Mouse (Mus musculus) cortical plate, adult 2 months (tissue): Measurements from ENCODE around the gene Cfap52. TPM values are rescaled to one million over a fixed set of nuclear protein-coding genes. Genes with fewer than 3 reads are reported as not detected.
A peak's percentile ranks its signal among the peaks of the same experiment; 100 is the strongest.

Experiments used
- H3K27ac ChIP-seq: fragments of 200-500 bp; 2 replicates; pipeline ENCODE4 v1.5.1; 2012; ENCODE audit warnings: low read length, control low read depth, inconsistent platforms; ENCODE audit not compliant: insufficient read depth
- H3K4me1 ChIP-seq: fragments of 200-500 bp; 2 replicates; pipeline ENCODE4 v1.6.1; 2011; ENCODE audit warnings: low read length; ENCODE audit not compliant: control insufficient read depth, insufficient read depth
- H3K4me3 ChIP-seq: fragments of 200-500 bp; 2 replicates; pipeline ENCODE4 v1.5.1; 2011; ENCODE audit warnings: mild to moderate bottlenecking, low read length, control low read depth; ENCODE audit not compliant: insufficient read depth
- CTCF ChIP-seq: fragments of 200-500 bp; IDR thresholded peaks from 2 replicates; pipeline ENCODE4 v1.5.1; 2011; ENCODE audit warnings: mild to moderate bottlenecking, control low read depth, low read length; ENCODE audit not compliant: insufficient read depth; ENCODE audit errors: extremely low read depth
- POLR2A ChIP-seq: fragments of 200-500 bp; IDR thresholded peaks from 2 replicates; pipeline ENCODE4 v1.6.1; 2011; ENCODE audit warnings: mild to moderate bottlenecking, low read length, control low read depth; ENCODE audit not compliant: insufficient read depth; ENCODE audit errors: extremely low read depth
- polyA plus RNA-seq: library from polyadenylated mRNA; depleted of rRNA; stranded (reverse); fragments of >200 nt; gene quantifications from 2 replicates; pipeline ENCODE4 v1.2.3, GENCODE M21; 2012

Cfap52 gene
- polyA plus RNA-seq, 1 experiment: 1.4 TPM

DNA sequence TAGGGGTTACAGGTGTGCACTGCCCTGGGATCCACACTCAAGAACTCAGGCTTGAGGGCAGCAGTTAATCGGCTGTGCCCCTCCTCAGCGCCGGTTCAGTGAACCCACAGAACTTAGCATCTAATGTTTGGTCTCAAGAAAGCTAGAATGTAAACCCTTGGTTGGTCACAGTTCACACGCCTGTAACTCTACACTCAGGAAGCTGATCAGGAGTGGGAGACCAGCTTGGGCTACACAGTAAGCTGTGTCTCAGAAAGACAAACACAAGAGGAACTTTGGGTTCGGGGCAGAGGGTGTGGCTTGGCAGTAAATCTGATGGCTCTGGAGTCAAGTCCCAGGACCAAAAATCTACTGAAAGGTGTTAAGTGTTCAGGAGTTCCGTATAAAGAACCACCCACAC, 18.1 kb upstream of the Cfap52 start:
- Histone ChIP-seq H3K4me3 (no peak overlapping the region), H3K27ac (no peak overlapping the region)
- TF ChIP-seq CTCF (no peak), POLR2A (no peak)

DNA sequence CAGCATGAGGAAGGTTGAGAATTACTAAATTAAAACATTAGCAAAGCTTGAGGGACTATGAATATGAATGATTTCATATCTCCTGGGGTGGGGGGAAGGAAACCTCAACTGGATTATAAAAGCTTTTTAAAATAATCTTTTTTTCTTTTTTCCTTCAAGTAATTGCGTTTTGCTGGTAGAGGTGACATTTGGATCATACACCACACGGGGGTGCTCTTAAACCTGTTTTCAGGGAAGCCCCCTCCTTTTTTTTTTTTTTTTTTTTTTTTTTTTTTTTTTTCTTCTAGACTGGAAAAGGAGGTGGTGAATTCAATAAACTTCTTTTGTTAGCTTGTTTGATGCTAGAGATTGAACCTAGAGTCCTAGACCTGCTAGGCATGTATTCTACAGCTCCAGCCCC, 9.8 kb upstream of the Cfap52 start:
- Histone ChIP-seq H3K4me3 (no peak overlapping the region), H3K27ac (no peak overlapping the region), H3K4me1 (no peaks in the 10 kb centered on the region)
- TF ChIP-seq CTCF: peak; percentile 19; the same call in 1 of the 2 replicates
- TF ChIP-seq POLR2A: no peak

More for the DNA sequence above, 18.1 kb upstream of the Cfap52 start:
- 0 out of 2 replicates have a peak, but pooled peaks cover 3% of the 10 kb centered on the region for H3K4me1 ChIP-seq

DNA sequence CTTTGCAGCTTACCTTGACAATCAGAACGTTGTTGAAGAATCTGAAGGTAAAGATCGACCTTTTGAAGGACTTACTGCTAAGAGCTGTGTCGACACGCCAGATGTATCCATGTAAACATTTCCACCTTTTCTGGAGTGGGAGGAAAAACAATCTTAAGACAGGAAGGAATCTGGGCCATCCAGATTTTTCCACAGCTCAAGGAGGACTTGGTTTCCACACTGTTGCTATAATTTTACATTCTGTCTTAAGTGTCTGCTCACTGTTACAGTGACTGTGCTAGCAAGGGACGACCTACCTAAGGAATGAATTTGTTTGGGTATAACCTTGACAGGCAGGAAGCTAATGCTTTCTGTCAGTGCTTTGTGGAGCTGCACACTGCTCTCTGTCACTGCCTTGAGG, 7.8 kb upstream of the Cfap52 start:
- Histone ChIP-seq H3K4me3 (no peak overlapping the region), H3K4me1 (no peaks in the 10 kb centered on the region), H3K27ac (no peak overlapping the region)
- TF ChIP-seq CTCF: no peak
- no peak for TF ChIP-seq POLR2A

DNA sequence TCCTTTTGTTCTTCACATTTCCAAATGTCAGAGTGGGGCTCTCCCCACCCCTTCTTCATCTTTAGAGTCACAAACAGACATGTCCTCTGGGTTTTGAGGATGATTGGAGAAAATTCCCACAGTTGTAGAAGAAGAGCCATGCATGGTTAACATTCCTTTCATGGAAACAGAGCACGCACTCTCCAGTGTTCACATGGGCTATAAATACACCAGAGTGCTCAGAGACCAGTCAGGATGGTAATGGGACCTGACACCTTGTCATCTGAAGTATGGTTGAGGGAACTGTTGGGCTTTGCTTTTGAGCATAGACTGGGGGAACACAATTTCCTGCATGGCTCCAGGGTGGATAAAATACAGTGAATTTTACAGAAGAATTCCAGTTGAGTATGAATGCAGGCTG, 7.2 kb upstream of the Cfap52 start:
- 0 out of 2 replicates have a peak, but pooled peaks cover 1% of the 10 kb centered on the region for H3K4me1 ChIP-seq
- H3K27ac ChIP-seq: no peak overlapping the region
- no peak overlapping the region for H3K4me3 ChIP-seq
- no peak for TF ChIP-seq CTCF
- no peak for TF ChIP-seq POLR2A

DNA sequence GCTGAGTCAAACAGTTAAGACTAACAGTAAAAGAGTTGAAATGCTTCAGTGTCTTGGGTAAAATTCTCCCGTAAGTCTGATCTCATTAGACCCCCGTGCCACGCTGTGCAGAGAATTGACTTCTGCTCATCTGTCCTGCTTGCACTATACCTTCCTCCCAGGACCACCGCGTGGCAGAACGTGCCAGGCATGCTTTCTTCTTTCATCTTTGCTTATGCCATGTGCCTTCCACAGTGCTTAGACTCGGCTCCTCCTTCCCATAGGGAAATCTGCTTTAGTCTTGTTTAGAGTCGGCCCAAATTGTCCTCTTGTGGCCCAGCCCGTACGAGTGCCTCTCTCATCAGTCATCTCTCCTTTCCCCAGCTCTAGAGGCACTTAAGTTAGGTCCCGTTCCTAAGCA, 2.4 kb upstream of the Cfap52 start:
- TF ChIP-seq POLR2A (no peak), CTCF (no peak)
- Histone ChIP-seq H3K27ac (no peak overlapping the region), H3K4me3 (no peak overlapping the region), H3K4me1 (0 out of 2 replicates have a peak, but pooled peaks cover 1% of the 10 kb centered on the region)

DNA sequence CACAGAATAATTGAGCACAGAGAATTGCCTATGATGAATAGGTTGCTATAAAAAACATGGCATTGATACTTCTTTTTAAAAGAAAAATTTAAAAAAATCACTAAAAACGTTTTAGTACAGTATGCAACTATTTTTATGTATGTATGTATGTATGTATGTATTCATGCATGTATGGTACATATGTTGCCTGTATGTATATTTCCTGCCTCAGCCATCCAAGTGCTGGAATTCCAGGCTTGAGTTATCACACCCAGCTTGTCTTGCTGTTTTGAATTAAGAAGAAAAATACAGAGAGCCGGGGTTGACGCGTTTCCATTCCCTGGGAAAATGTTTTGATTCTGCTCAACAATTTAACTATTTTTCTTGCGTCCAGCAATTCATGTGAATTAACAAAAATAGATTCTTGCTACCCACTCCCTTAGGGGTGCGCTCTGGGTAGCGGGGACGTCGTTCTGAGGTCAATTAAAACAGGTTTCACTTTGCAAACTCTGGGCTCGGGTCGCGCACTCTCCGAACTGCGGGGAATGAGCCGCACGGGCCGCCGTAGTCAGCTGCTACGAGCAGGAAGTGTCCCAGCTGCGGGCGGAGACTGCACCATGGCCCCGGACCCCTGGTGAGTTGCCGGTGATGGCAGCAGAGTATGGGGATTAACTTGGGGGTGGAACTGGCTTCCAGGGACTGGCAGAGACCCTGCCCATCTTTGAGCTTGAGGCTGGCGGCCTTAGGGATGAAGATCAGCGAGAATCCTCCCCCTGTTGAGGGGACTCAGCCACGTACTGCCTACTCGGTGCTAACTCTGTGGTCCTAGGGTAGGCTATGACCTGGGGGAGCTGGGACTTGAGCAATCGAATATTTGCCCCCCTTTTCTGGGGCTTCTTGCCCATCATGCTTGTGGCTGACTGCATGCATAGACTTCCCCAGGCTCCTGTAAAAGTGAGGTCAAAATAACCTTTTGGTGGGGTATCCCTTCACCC, 741 bp upstream of the Cfap52 start, which contains the start of gene Stx8:
Gene Stx8, plus strand, starts transcription at position 289 of the 974 bp plus-strand sequence.
- H3K27ac ChIP-seq: no peak within 1 kb of the TSS
- peak within 1 kb of the TSS; percentile 86 for H3K4me3 ChIP-seq
- H3K4me1 ChIP-seq: 0 out of 2 replicates have a peak, but pooled peaks cover 1% of the 10 kb centered on the region
- TF ChIP-seq CTCF (no peak), POLR2A (peak; percentile 54; the same call in 1 of the 2 replicates)

DNA sequence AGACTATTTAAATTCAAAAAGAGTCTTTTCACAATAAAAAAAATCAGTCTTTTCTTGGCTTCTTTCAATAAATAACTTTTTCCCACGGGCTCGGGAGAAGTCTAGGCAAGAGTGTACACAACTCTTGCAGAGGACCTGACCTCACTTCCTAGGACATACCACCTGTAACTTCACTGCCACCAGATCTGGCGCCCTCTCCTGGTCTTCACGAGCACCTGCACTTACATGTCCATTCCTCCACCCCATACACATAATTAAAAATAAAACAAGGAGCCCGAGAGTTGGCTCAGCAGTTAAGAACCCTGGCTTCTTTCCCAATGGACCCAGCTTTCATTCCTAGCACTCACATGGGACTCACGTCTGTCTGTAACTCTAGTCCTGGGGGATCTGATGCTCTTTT, 1.3 kb downstream of the Cfap52 start:
- 0 out of 2 replicates have a peak, but pooled peaks cover 1% of the 10 kb centered on the region for H3K4me1 ChIP-seq
- H3K27ac ChIP-seq: no peak overlapping the region
- H3K4me3 ChIP-seq: no peak overlapping the region
- TF ChIP-seq POLR2A: no peak
- TF ChIP-seq CTCF: no peak

DNA sequence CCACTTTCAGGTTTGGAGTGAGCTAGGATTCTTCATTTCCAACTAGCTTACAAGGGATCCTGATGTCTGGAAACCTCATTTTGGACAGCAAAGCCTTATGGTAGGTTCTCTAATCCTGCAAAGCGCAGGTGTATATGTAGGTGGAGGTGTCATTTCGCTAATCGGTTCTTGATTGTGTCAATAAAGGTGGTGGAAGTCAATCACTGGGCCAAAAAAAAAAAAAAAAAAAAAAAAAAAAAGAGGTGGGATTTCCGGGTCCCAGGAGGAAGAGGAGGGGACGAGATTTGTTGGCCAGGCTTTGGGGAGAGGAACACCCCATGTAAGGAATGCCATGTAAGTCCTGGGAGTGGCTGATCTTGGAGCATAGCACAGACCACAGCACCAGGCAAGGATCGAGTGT, 11.0 kb downstream of the Cfap52 start:
- Histone ChIP-seq H3K4me1 (no peaks in the 10 kb centered on the region), H3K27ac (no peak overlapping the region), H3K4me3 (no peak overlapping the region)
- TF ChIP-seq POLR2A (no peak), CTCF (no peak)

DNA sequence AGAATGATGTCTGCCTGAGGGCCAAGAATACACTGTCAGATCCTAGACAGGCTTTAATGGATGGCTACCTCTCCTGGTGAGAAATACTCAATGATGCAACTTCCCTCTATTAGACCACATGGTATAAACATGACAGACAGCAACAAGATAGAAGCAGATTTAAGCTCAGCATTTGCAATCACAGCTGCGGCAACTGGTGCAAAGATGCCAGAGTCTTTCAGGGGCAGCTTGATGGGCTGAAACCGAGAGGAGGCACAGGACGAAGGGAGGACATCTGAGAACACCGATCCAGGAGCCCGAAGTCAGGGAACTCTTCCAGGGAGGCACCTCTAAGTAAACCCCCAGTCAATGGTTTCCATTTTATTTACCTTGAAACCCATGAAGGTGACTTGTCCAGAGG, 11.8 kb downstream of the Cfap52 start:
- Histone ChIP-seq H3K4me1 (no peaks in the 10 kb centered on the region), H3K4me3 (no peak overlapping the region), H3K27ac (no peak overlapping the region)
- TF ChIP-seq CTCF: no peak
- no peak for TF ChIP-seq POLR2A

DNA sequence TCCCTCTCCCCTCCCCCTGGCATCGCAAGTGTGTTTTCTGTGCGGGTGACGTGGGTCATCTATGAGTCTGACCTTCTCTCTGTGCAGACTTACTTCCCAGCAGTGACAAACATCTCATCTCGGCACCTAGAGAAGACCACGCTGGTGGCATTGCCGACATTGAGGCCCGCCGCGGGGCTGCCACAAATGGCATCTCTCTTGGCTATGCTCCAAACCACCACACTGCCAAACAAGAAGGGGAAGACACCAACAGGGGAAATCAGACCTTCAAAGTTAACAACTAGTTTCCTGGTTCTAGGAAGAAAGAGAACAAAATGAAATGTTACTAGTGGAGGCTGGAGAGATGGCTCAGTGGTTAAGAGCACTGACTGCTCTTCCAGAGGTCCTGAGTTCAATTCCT, 16.0 kb downstream of the Cfap52 start:
- H3K4me1 ChIP-seq: no peaks in the 10 kb centered on the region

More for the DNA sequence above, 16.0 kb downstream of the Cfap52 start:
- Histone ChIP-seq H3K4me3 (no peak overlapping the region), H3K27ac (no peak overlapping the region)
- TF ChIP-seq CTCF (no peak), POLR2A (no peak)
